11 mouse cellular contexts compared by ENCODE assay signal in genomic region chr8:125531088-125531438, GRCm38 (mm10). TPM values are rescaled to one million over a fixed set of nuclear protein-coding genes. Genes with fewer than 3 reads are reported as not detected.
DNase-seq lines count a peak whose midpoint lies in the region; ATAC-seq and TF ChIP-seq lines count a peak whose summit lies in the region.
"Had no signal": no experiment of that assay in that cellular context is flagged by ENCODE, and none has a peak within 500 bp of the region (broad histone marks: within the 10 kb centered on the region; RNA-seq: fewer than 3 reads in every experiment).

No protein-coding gene starts in this region.

- peak; percentile 66 for DNase-seq in embryonic facial prominence, embryonic 14.5 days (ENCODE audit: low spot score)
- no peak for DNase-seq in embryonic facial prominence, embryonic 10.5 days (ENCODE audit: low spot score)
- no peak for DNase-seq in hindbrain, embryonic 10.5 days (ENCODE audit: low spot score)
- no peak for DNase-seq in hindbrain, embryonic 14.5 days (ENCODE audit: low spot score)
- DNase-seq in midbrain, embryonic 10.5 days (ENCODE audit: low spot score), result no peak
- DNase-seq in midbrain, postnatal 0 days (ENCODE audit: low spot score), result no peak
- peak; percentile 65 for DNase-seq in midbrain, embryonic 14.5 days
- DNase-seq in T-cell, adult 2 months (ENCODE audit: low spot score), result no peak
- DNase-seq: cerebellum, postnatal 36 days; lung, adult 18-20 months; thymus, postnatal 4 days had no signal

- no peak overlapping the region for H3K4me2 ChIP-seq in embryonic facial prominence, embryonic 14.5 days (ENCODE audit: low read depth, low read length)
- no peak overlapping the region for H3K4me2 ChIP-seq in hindbrain, embryonic 14.5 days (replicated peaks)
- no peak overlapping the region for H3K4me2 ChIP-seq in midbrain, postnatal 0 days (ENCODE audit: low read depth, low read length, poor library complexity, severe bottlenecking)
- 0 out of 2 replicates have a peak overlapping the region, but pooled peaks have one; percentile 6 for H3K4me2 ChIP-seq in midbrain, embryonic 14.5 days (ENCODE audit: low read length)

- no peak overlapping the region for H3K4me3 ChIP-seq in embryonic facial prominence, embryonic 14.5 days (ENCODE audit: low read depth, low read length)
- H3K4me3 ChIP-seq in embryonic facial prominence, embryonic 10.5 days, result no peak overlapping the region
- H3K4me3 ChIP-seq in hindbrain, embryonic 10.5 days, result no peak overlapping the region
- no peak overlapping the region for H3K4me3 ChIP-seq in hindbrain, embryonic 14.5 days (replicated peaks; ENCODE audit: low read length)
- no peak overlapping the region for H3K4me3 ChIP-seq in midbrain, embryonic 10.5 days
- no peak overlapping the region for H3K4me3 ChIP-seq in midbrain, postnatal 0 days (ENCODE audit: low read depth, low read length)
- no peak overlapping the region for H3K4me3 ChIP-seq in midbrain, embryonic 14.5 days (replicated peaks; ENCODE audit: low read depth, low read length)

- peaks cover 42% of the 10 kb centered on the region for H3K4me1 ChIP-seq in embryonic facial prominence, embryonic 14.5 days (ENCODE audit: control insufficient read depth, insufficient read depth, low read length)
- H3K4me1 ChIP-seq in embryonic facial prominence, embryonic 10.5 days, result peaks cover 79% of the 10 kb centered on the region
- H3K4me1 ChIP-seq in hindbrain, embryonic 10.5 days (replicated peaks), result peaks cover 78% of the 10 kb centered on the region
- H3K4me1 ChIP-seq in hindbrain, embryonic 14.5 days (replicated peaks; ENCODE audit: control insufficient read depth, insufficient read depth, low read length), result peaks cover 78% of the 10 kb centered on the region
- H3K4me1 ChIP-seq in midbrain, embryonic 10.5 days, result peaks cover 82% of the 10 kb centered on the region
- peaks cover 39% of the 10 kb centered on the region for H3K4me1 ChIP-seq in midbrain, postnatal 0 days (ENCODE audit: insufficient read depth, low read length)
- H3K4me1 ChIP-seq in midbrain, embryonic 14.5 days (ENCODE audit: control insufficient read depth, insufficient read depth, low read length), result peaks cover 77% of the 10 kb centered on the region

- ATAC-seq in embryonic facial prominence, embryonic 14.5 days (ENCODE audit: low read depth), result no peak
- ATAC-seq in hindbrain, embryonic 14.5 days (ENCODE audit: low FRiP score), result no peak
- no peak for ATAC-seq in midbrain, postnatal 0 days (ENCODE audit: low FRiP score)
- ATAC-seq in midbrain, embryonic 14.5 days (ENCODE audit: low FRiP score, low TSS enrichment), result no peak

- no peaks in the 10 kb centered on the region for H3K9me3 ChIP-seq in embryonic facial prominence, embryonic 14.5 days (ENCODE audit: control insufficient read depth, low read length)
- H3K9me3 ChIP-seq in embryonic facial prominence, embryonic 10.5 days, result no peaks in the 10 kb centered on the region
- no peaks in the 10 kb centered on the region for H3K9me3 ChIP-seq in hindbrain, embryonic 10.5 days
- no peaks in the 10 kb centered on the region for H3K9me3 ChIP-seq in hindbrain, embryonic 14.5 days (ENCODE audit: control insufficient read depth, low read length)
- H3K9me3 ChIP-seq in midbrain, embryonic 10.5 days (replicated peaks), result no peaks in the 10 kb centered on the region
- no peaks in the 10 kb centered on the region for H3K9me3 ChIP-seq in midbrain, postnatal 0 days (ENCODE audit: low read length)
- H3K9me3 ChIP-seq in midbrain, embryonic 14.5 days (ENCODE audit: control insufficient read depth, low read length), result no peaks in the 10 kb centered on the region

- WGBS in embryonic facial prominence, embryonic 14.5 days, result 34% methylated on average over 6 of the region's 6 CpGs
- 58% methylated on average over 6 of the region's 6 CpGs for WGBS in embryonic facial prominence, embryonic 10.5 days
- 63% methylated on average over 6 of the region's 6 CpGs for WGBS in hindbrain, embryonic 10.5 days
- WGBS in hindbrain, embryonic 14.5 days, result 38% methylated on average over 6 of the region's 6 CpGs
- WGBS in midbrain, embryonic 10.5 days, result 56% methylated on average over 6 of the region's 6 CpGs
- WGBS in midbrain, postnatal 0 days, result 35% methylated on average over 6 of the region's 6 CpGs
- 32% methylated on average over 6 of the region's 6 CpGs for WGBS in midbrain, embryonic 14.5 days

- no peak overlapping the region for H3K9ac ChIP-seq in embryonic facial prominence, embryonic 14.5 days (ENCODE audit: low read depth, low read length)
- no peak overlapping the region for H3K9ac ChIP-seq in hindbrain, embryonic 14.5 days
- no peak overlapping the region for H3K9ac ChIP-seq in midbrain, postnatal 0 days (replicated peaks; ENCODE audit: low read length, poor library complexity, severe bottlenecking)
- H3K9ac ChIP-seq in midbrain, embryonic 14.5 days (replicated peaks; ENCODE audit: low read length), result no peak overlapping the region

- H3K36me3 ChIP-seq in embryonic facial prominence, embryonic 14.5 days (ENCODE audit: control insufficient read depth, insufficient read depth, low read length), result no peaks in the 10 kb centered on the region
- H3K36me3 ChIP-seq in embryonic facial prominence, embryonic 10.5 days (replicated peaks), result no peaks in the 10 kb centered on the region
- H3K36me3 ChIP-seq in hindbrain, embryonic 10.5 days, result no peaks in the 10 kb centered on the region
- no peaks in the 10 kb centered on the region for H3K36me3 ChIP-seq in hindbrain, embryonic 14.5 days (replicated peaks; ENCODE audit: control insufficient read depth, insufficient read depth)
- H3K36me3 ChIP-seq in midbrain, embryonic 10.5 days, result no peaks in the 10 kb centered on the region
- H3K36me3 ChIP-seq in midbrain, postnatal 0 days (ENCODE audit: insufficient read depth, low read length), result no peaks in the 10 kb centered on the region
- no peaks in the 10 kb centered on the region for H3K36me3 ChIP-seq in midbrain, embryonic 14.5 days (ENCODE audit: control insufficient read depth, insufficient read depth, low read length)

- H3K27ac ChIP-seq in embryonic facial prominence, embryonic 14.5 days (replicated peaks; ENCODE audit: low read depth, low read length), result no peak overlapping the region
- no peak overlapping the region for H3K27ac ChIP-seq in embryonic facial prominence, embryonic 10.5 days (replicated peaks)
- H3K27ac ChIP-seq in hindbrain, embryonic 10.5 days, result peak overlapping the region; percentile 62; the same call in 1 of the 2 replicates
- no peak overlapping the region for H3K27ac ChIP-seq in hindbrain, embryonic 14.5 days
- H3K27ac ChIP-seq in midbrain, embryonic 10.5 days (replicated peaks), result peak overlapping the region; percentile 43; the same call in 1 of the 2 replicates
- no peak overlapping the region for H3K27ac ChIP-seq in midbrain, postnatal 0 days (ENCODE audit: low read depth, low read length)
- peak overlapping the region; percentile 65; the same call in 1 of the 2 replicates for H3K27ac ChIP-seq in midbrain, embryonic 14.5 days (replicated peaks; ENCODE audit: low read depth, low read length)

- no peak for TF ChIP-seq CTCF in midbrain, postnatal 0 days (IDR thresholded peaks at IDR 0.05)

- H3K27me3 ChIP-seq in embryonic facial prominence, embryonic 14.5 days (replicated peaks; ENCODE audit: control insufficient read depth, insufficient read depth, low read length), result no peaks in the 10 kb centered on the region
- H3K27me3 ChIP-seq in embryonic facial prominence, embryonic 10.5 days (replicated peaks; ENCODE audit: low read depth, poor library complexity, severe bottlenecking), result no peaks in the 10 kb centered on the region
- peaks cover 19% of the 10 kb centered on the region; the same call in 1 of the 2 replicates for H3K27me3 ChIP-seq in hindbrain, embryonic 10.5 days (ENCODE audit: insufficient read depth, poor library complexity, severe bottlenecking)
- H3K27me3 ChIP-seq in hindbrain, embryonic 14.5 days (ENCODE audit: control insufficient read depth, insufficient read depth, low read length), result no peaks in the 10 kb centered on the region
- peaks cover 11% of the 10 kb centered on the region; the same call in 1 of the 2 replicates for H3K27me3 ChIP-seq in midbrain, embryonic 10.5 days (ENCODE audit: low read depth, poor library complexity, severe bottlenecking)
- no peaks in the 10 kb centered on the region for H3K27me3 ChIP-seq in midbrain, postnatal 0 days (ENCODE audit: insufficient read depth, low read length)
- H3K27me3 ChIP-seq in midbrain, embryonic 14.5 days (ENCODE audit: control insufficient read depth, insufficient read depth, low read length), result no peaks in the 10 kb centered on the region

RNA-seq across cellular contexts. Expression of gene Sipa1l2, which starts 38.5 kb away (rescaled TPM):
- 10.0 and 11.0 TPM in 2 replicates for polyA plus RNA-seq in embryonic facial prominence, embryonic 14.5 days (2014; fragmentation: Nextera tagmentation; extraction: Ambion mirVana)
- polyA plus RNA-seq in embryonic facial prominence, embryonic 10.5 days (2016; fragmentation: Nextera tagmentation; extraction: Ambion mirVana), result 12.7 and 14.8 TPM in 2 replicates
- polyA plus RNA-seq in hindbrain, embryonic 10.5 days (2016; fragmentation: Nextera tagmentation; extraction: Ambion mirVana), result 13.9 and 20.1 TPM in 2 replicates
- polyA plus RNA-seq in hindbrain, embryonic 14.5 days (2014; fragmentation: Nextera tagmentation; extraction: Ambion mirVana), result 19.3 and 22.1 TPM in 2 replicates
- 14.8 and 21.9 TPM in 2 replicates for polyA plus RNA-seq in midbrain, embryonic 10.5 days (2016; fragmentation: Nextera tagmentation; extraction: Ambion mirVana)
- total RNA-seq in midbrain, postnatal 0 days (2014; rRNA removed), result 52.6 and 53.7 TPM in 2 replicates
- polyA plus RNA-seq in midbrain, postnatal 0 days (2015; fragmentation: Nextera tagmentation; extraction: Ambion mirVana), result 8.8 and 10.1 TPM in 2 replicates
- polyA plus RNA-seq in midbrain, embryonic 14.5 days (2014; fragmentation: Nextera tagmentation; extraction: Ambion mirVana), result 16.4 and 25.1 TPM in 2 replicates

Comparison
In these comparisons a context has a peak if more than half of its experiments do, and no peak if none do; other contexts are left out.
1. DNase-seq: peak in embryonic facial prominence, embryonic 14.5 days (single experiment) and midbrain, embryonic 14.5 days (single experiment); none in embryonic facial prominence, embryonic 10.5 days (single experiment), hindbrain, embryonic 10.5 days (single experiment), hindbrain, embryonic 14.5 days (single experiment), midbrain, embryonic 10.5 days (single experiment), midbrain, postnatal 0 days (single experiment) and T-cell, adult 2 months (single experiment).
2. H3K27ac ChIP-seq: peak in hindbrain, embryonic 10.5 days (single experiment), midbrain, embryonic 10.5 days (single experiment) and midbrain, embryonic 14.5 days (single experiment); none in embryonic facial prominence, embryonic 14.5 days (single experiment), embryonic facial prominence, embryonic 10.5 days (single experiment), hindbrain, embryonic 14.5 days (single experiment) and midbrain, postnatal 0 days (single experiment).